Mouse (Mus musculus) adrenal gland (tissue): Measurements from ENCODE around the gene Pip5k1b.

Source experiments
- intact Hi-C: fragments of 180-260 bp; cut with DNase I; formaldehyde crosslinking; loops from one replicate; pipeline ENCODE4 v1.15.1; 2025

Pip5k1b gene

GRCm38 (mm10) chr19:24476929-24477882, 78.5 kb downstream of the Pip5k1b start, which contains the start of gene Fam122a:
TSS of gene Fam122a (minus strand) at chr19:24477356.
- intact Hi-C loops = loop anchor here (5.0 kb wide), 1 partner anchor 175 kb away; no protein-coding TSS in a partner anchor

GRCm38 (mm10) chr19:24476461-24476860, 79.2 kb downstream of the Pip5k1b start:
- intact Hi-C loops = loop anchor here (5.0 kb wide), 1 partner anchor 174 kb away; no protein-coding TSS in a partner anchor

- intact Hi-C loops = loop anchor here (5.0 kb wide), 1 partner anchor 173 kb away; no protein-coding TSS in a partner anchor
Measured at GRCm38 (mm10) chr19:24475281-24475680, 80.4 kb downstream of the Pip5k1b start.

GRCm38 (mm10) chr19:24472512-24472911, 83.2 kb downstream of the Pip5k1b start:
- intact Hi-C loops = no loop called here

GRCm38 (mm10) chr19:24471538-24471937, 84.1 kb downstream of the Pip5k1b start:
- intact Hi-C loops = no loop called here

- intact Hi-C loops = no loop called here
Measured at GRCm38 (mm10) chr19:24469216-24469615, 86.5 kb downstream of the Pip5k1b start.

- intact Hi-C loops = no loop called here
Measured at GRCm38 (mm10) chr19:24468616-24469015, 87.1 kb downstream of the Pip5k1b start.

- intact Hi-C loops = no loop called here
Measured at GRCm38 (mm10) chr19:24463011-24463410, 92.7 kb downstream of the Pip5k1b start.

GRCm38 (mm10) chr19:24456591-24457231, 99.0 kb downstream of the Pip5k1b start:
- intact Hi-C loops = no loop called here

GRCm38 (mm10) chr19:24455249-24455960, 100.3 kb downstream of the Pip5k1b start:
- intact Hi-C loops = no loop called here

- intact Hi-C loops = no loop called here
Measured at GRCm38 (mm10) chr19:24454451-24454850, 101.2 kb downstream of the Pip5k1b start.

- intact Hi-C loops = no loop called here
Measured at GRCm38 (mm10) chr19:24453379-24453778, 102.3 kb downstream of the Pip5k1b start.

GRCm38 (mm10) chr19:24452441-24452898, 103.2 kb downstream of the Pip5k1b start:
- intact Hi-C loops = no loop called here

- intact Hi-C loops = no loop called here
Measured at GRCm38 (mm10) chr19:24451626-24452025, 104.0 kb downstream of the Pip5k1b start.

- intact Hi-C loops = no loop called here
Measured at GRCm38 (mm10) chr19:24450740-24451139, 104.9 kb downstream of the Pip5k1b start.

- intact Hi-C loops = no loop called here
Measured at GRCm38 (mm10) chr19:24444322-24444721, 111.3 kb downstream of the Pip5k1b start.

- intact Hi-C loops = no loop called here
Measured at GRCm38 (mm10) chr19:24439715-24440114, 116.0 kb downstream of the Pip5k1b start.

- intact Hi-C loops = no loop called here
Measured at GRCm38 (mm10) chr19:24434291-24434690, 121.4 kb downstream of the Pip5k1b start.

GRCm38 (mm10) chr19:24432447-24432846, 123.2 kb downstream of the Pip5k1b start:
- intact Hi-C loops = no loop called here

- intact Hi-C loops = no loop called here
Measured at GRCm38 (mm10) chr19:24431381-24431780, 124.3 kb downstream of the Pip5k1b start.

GRCm38 (mm10) chr19:24428011-24428410, 127.7 kb downstream of the Pip5k1b start:
- intact Hi-C loops = no loop called here
